Mouse (Mus musculus): Measurements from ENCODE around the gene Gm11034. TPM values are rescaled to one million over a fixed set of nuclear protein-coding genes. Genes with fewer than 3 reads are reported as not detected.

The Gm11034 gene
- total RNA-seq, 2 experiments from 2014 or later: not detected

DNA sequence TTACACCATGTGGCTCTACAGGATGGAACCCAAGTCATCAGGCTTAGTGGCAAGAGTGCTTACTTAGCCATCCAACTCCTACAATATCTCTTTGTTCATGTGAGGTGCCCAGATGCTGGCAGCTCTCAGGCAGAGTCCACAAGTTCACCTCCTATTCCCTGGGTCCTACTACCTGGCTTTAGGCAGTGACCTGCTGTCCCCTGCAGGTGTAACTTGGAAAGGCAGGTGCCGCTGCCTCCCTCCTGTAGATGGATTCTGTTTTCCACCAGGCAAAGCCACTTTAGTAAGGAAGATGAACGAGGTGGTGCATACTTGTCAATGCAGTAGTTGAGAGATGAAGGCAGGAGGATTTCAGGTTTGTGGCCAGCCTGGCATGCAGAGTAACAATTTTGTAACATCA lies 1.6 kb upstream of the Gm11034 start:
- no peak for DNase-seq (ENCODE audit: low spot score in 2 of 2)
- intact Hi-C loops (cut with DNase I): no loop called here

DNA sequence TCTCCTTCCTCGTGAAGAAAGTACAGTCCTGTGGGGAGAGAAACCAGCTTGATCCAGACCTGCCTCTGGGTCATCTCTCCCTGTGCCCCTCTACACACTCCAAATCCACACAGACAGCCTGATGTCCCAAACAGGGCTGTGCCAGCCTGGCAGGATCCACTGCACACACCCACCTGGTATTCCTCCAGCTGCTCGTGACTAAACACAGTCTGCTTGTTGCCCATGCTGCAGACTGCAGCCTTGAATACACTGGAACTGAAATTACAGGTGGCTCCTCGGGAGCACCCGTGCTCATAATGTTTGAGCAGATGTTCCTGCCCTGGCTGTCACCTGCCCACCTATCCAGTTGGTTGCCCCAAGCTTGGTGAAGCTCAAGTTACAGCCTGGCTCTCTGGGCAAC lies 685 bp downstream of the Gm11034 start, which contains the start of gene Cib3:
Cib3 (minus strand) TSS at position 87 of the 400 bp plus-strand sequence.
- DNase-seq (ENCODE audit: low spot score in 2 of 2): peak in 1 of 2 experiments; percentile 21
- intact Hi-C loops (cut with DNase I): no loop called here

DNA sequence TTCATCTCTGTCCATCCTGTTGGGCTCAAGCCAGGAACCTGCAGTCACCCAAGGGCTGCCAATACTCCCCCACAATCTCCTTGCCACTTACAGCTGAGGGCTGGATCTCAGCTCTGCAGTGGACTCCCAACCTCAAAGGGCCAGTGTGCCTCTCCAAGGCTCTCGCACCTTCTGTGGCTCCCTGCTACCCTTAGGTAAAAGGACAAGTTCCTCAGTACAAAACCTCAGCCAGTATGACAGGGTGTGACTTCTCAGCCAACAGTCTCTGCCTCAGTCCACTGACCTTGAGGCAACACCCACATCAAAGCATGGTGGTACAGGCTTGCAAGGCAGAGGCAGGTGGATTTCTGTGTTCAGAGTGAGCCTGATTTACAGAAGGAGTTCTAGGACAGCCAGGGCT lies 1.6 kb downstream of the Gm11034 start:
- DNase-seq (ENCODE audit: low spot score in 2 of 2): no peak
- intact Hi-C loops (cut with DNase I): no loop called here

DNA sequence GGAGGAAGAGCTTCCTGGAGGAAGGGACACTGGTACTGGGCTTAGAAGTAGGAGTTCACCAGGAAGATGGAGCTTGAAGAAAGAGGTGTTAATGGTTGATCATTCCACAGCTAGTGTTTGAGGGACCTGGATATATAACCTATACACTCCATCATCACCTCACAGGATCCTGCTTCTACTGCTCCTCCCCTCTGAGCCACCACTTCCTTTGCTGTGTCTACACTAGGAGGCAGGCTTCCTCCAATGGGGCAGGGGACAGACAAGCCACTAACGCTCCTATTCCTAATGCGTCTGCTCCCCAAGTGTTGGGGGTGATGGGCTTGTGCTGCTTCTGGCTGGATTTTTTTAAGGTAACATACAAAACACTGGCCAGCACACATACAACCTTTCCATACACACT lies 2.7 kb downstream of the Gm11034 start:
- intact Hi-C loops (cut with DNase I): no loop called here

DNA sequence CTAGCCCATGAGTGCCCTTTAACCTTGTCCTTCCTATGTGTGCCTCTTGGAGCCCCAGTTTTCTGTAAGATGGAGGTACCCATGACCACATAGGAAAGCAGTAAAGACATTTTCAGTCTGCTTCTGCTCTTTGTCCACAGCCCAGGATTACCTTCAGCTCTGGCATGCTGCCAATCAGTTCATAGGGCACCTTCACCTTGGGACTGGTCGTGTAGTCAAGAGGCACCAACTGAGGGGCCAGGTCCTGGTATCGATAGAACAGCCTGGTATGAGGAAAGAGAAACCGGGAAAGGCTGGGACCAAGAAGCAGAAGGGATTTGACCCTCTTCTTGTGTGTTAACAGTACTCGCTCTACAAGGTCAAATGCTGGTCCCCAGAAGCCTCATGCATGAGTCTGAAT lies 3.2 kb downstream of the Gm11034 start:
- no peak for DNase-seq (ENCODE audit: low spot score in 2 of 2)
- intact Hi-C loops (cut with DNase I): no loop called here

More for the DNA sequence above, 2.7 kb downstream of the Gm11034 start:
- no peak for DNase-seq (ENCODE audit: low spot score in 2 of 2)

DNA sequence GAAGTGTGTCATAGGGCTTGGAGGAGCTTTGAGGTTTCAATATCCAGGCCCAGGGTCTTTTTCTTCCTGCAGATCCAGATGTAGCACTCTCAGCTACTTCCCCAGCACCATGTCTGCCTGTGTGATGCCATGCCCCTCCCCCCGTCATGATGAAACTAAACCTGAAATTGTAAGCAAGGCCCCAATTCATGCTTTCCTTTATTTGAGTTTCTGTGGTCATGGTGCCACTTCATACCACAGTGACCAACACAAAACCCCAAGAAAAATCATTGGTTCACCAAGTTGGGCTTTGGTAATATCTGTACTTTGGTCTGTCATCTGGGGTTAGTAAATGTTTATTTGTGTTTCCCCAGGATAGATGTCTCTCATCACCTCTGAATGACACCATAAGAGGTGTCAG lies 4.9 kb downstream of the Gm11034 start:
- no peak for DNase-seq (ENCODE audit: low spot score in 2 of 2)
- intact Hi-C loops (cut with DNase I): no loop called here

DNA sequence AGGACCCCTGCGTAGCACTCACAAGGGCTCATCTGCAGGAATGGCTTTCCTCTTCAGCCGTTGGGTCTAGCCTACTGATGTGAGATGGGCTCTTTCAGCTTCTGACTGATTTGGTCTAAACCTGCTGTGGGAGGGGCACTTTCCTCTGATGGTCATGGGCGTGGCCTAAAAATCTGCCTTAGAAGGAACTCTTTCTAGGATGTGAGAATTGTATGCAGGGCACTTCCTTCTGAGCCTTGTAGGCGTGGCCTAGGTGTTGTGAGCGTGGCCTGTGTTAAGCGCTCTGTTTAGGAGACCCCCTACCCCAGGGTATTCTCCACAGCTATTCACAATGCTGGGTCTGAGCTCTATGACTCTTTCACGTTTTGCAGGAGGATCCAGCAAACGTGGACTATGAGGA lies 15.4 kb downstream of the Gm11034 start:
- DNase-seq (ENCODE audit: low spot score in 2 of 2): no peak
- intact Hi-C loops (cut with DNase I): no loop called here

DNA sequence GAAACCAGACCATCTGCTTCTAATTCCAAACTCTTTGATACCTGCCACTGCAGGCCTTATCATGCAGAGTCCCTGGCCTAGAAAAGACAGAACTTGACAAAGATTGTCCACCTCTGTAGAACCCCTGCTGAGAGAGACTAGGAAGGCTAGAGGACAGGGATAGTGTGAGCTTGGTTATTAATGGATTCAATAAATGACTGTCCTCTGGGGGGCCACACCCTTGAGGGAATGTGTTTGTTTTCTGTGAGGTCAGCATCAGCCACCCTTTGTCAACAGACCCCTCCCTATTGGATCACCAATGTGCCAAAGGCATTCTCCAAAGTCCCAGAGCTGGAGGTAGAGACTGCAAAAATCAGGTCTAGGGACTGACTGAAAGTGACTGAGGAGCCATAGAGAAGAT lies 21.4 kb downstream of the Gm11034 start:
- intact Hi-C loops (cut with DNase I): no loop called here
- no peak for DNase-seq (ENCODE audit: low spot score in 2 of 2)

GRCm38 (mm10) chr8:72190215-72190539 lies 23.3 kb downstream of the Gm11034 start:
- DNase-seq (ENCODE audit: low spot score in 2 of 2): no peak

DNA sequence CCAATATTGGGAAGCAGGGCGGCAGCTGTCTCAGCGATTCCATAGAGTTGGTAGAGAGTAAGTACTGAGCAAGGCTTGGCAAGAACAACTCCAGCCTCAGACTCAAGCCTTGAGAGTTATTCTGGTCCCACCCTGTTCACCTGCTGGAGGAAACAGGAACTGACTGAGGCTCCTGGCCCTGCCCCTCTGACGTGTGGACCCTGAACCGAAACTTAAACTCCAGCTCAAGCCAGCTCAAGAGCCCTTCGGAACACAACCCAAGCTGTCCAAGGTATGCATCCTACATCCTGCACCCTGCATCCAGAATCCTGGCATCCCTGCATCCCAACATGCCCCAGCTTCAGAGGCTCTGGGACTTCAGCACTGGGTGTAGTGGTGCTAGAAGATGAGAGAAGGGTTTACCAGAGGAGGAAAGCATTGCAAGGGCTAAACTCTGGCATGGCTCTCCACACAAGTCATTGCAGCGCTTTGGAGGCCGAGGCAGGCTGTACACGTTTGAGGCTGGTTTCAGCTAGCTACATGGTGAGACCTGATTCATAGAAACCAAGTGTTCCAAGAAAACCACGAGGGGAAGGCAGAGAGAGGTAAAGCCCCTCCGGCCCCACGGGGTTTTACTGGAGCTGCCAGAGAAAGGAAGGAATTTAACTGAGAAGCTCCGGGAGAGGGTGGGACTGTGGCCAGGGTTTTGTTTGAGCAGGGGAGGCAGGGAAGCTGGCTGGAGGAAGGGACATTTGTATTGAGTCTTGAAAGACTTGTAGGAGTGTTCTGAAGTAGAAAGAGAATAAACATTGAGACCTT lies 23.8 kb downstream of the Gm11034 start, which contains the start of gene Hsh2d:
Hsh2d (plus strand) TSS at position 222 of the 798 bp plus-strand sequence.
- intact Hi-C loops (cut with DNase I): no loop called here
- DNase-seq (ENCODE audit: low spot score in 2 of 2): no peak

More at GRCm38 (mm10) chr8:72190215-72190539, 23.3 kb downstream of the Gm11034 start:
- intact Hi-C loops (cut with DNase I): no loop called here

DNA sequence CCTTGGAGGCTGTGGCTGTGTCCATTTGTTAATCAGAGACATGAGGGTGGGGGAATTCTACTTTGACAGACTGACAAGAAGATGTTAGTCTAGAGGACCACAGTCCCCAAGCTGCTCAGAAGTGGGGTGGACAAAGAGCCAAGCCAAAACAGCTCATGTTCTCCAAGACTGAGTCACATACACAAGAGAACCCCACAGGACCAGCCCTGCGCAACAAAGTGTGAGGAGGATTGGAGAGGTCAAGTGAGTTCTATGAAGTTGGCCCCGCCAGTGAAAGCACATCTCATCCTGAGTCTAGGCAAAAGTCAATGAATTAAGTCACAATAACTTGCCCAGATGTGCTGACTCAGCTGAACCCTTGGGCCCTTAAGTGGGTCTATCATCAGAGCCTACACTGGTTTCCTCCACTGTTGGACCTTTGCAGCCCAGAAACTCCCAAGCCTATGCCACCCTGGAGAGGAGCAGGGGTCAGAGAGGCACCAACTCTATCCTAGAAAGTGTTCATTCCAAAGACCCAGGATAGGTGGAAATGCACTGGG lies 25.6 kb downstream of the Gm11034 start:
- intact Hi-C loops (cut with DNase I): no loop called here
- DNase-seq (ENCODE audit: low spot score in 2 of 2): no peak

DNA sequence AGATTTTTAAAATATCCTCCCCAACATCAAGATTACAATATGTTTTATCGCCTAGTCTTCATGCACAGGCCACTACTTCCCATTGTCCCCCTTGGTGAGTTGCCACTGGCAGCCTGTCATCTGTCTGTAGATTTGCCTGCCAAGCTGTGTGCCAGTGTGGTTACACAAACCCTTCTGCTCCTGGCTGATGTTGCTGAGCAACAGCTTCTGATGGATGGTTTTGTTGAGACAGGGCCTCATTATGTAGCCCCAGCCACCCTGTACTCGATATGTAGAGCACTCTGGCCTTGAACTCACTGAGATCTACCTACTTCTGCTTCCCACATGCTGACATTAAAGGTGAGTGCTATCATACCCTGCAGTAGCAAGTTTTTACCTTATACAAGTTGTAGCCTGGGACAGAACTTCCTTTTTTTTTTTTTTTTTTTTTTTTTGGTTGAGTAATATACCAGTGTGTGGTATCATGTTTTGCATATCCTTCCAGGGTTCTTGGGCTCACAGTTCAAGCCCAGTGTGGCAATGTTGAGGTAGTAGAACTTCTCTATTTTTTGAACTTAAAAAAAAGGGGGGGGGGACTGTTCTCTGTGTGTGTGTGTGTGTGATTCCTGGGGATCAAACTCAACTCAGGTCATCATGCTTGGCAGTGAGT lies 29.8 kb downstream of the Gm11034 start:
- DNase-seq (ENCODE audit: low spot score in 2 of 2): no peak
- intact Hi-C loops (cut with DNase I): no loop called here

DNA sequence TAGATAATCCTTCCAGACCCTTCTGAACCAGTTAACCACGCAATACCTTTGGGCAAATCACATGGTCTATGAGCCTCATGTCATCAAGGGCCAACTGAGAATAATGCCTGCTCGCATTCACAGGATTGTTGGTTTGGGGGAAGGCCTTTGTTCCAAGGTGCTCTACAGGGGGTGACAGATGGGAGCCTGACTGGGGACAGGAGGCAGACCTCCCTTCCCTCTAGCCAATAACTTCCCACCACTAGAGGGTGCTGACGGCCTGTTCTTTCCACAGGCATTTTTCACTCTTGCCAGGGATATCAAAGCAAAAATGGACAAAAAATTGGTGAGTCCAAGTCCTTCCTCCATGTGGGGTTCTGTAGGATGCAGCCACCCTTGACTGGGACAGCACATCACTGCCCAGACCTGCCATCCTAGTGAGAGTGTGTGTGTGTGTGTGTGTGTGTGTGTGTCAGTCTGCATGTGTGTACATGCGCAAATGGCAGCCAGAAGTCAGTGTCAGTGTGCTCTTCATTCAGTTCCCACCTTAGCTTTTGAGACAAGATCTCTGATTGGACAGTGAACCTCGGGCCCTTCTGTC lies 36.0 kb downstream of the Gm11034 start:
- peak; percentile 55 to 60 for DNase-seq (ENCODE audit: low spot score in 2 of 2)
- intact Hi-C loops (cut with DNase I): loop anchor here (5.0 kb wide), 1 partner anchor 190 kb away; no protein-coding TSS in a partner anchor

- no peak for DNase-seq (ENCODE audit: low spot score in 2 of 2)
- intact Hi-C loops (cut with DNase I): no loop called here
Measured at GRCm38 (mm10) chr8:72169681-72170249, 43.7 kb downstream of the Gm11034 start.

DNA sequence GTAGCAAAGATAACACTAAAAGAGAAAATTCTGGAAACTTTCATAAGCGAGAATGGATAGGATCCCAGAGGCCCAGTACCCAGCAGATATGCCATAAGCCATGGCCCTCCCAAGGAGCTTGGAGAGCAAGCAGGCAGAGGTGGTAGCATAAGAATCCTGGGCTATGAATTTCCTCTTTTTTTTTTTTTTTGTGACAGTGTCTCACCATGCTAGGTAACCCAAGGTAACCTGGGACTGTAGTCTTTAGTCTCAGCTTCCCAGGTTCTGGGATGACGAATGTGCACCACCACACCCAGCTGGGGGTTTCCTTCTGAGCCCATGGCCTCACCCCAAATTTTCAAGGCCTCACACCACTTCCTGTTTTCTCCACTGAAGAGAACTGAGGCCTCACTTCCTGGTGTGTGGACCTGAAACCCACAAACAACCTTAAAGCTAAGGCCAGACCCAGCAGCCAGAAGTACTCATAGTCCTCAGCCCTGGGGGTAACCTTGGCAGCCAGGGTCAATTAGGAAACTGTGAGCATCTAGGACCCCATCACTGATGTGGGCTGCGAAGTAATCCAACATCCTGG lies 44.3 kb downstream of the Gm11034 start:
- DNase-seq (ENCODE audit: low spot score in 2 of 2): no peak
- intact Hi-C loops (cut with DNase I): no loop called here

Other genes starting within 250 kb of the Gm11034 start
- not detected for gene Cyp4f18, start 204.0 kb downstream of the Gm11034 start, total RNA-seq (2021)
- not detected for gene Olfr372, start 172.4 kb downstream of the Gm11034 start, total RNA-seq (2021)
- not detected for gene Olfr373, start 130.5 kb downstream of the Gm11034 start, total RNA-seq (2021)
- not detected for gene Olfr374, start 106.6 kb downstream of the Gm11034 start, total RNA-seq (2021)
- gene Tpm4, start 78.7 kb downstream of the Gm11034 start, total RNA-seq (2021): 10 to 100 TPM; 24.4 to 28.2 TPM
- 10 to 100 TPM; 35.0 to 47.6 TPM for gene Rab8a, start 52.4 kb downstream of the Gm11034 start, total RNA-seq (2021)
- gene Hsh2d, start 24.0 kb downstream of the Gm11034 start, total RNA-seq (2021): not detected
- gene Cib3, start 799 bp downstream of the Gm11034 start, total RNA-seq (2021): not detected
- 10 to 100 TPM; 57.2 to 59.3 TPM for gene Fam32a, start 6.1 kb upstream of the Gm11034 start, total RNA-seq (2021)
- 10 to 100 TPM; 75.3 to 84.9 TPM for gene Ap1m1, start 26.4 kb upstream of the Gm11034 start, total RNA-seq (2021)
- gene Gm10282, start 91.6 kb upstream of the Gm11034 start, total RNA-seq (2021): 1 to 10 TPM; 5.2 to 6.4 TPM
- gene Klf2, start 105.4 kb upstream of the Gm11034 start, total RNA-seq (2021): 10 to 100 TPM; 13.5 to 22.2 TPM
- gene Eps15l1, start 207.8 kb upstream of the Gm11034 start, total RNA-seq (2021): 10 to 100 TPM; 60.0 to 75.6 TPM
- gene Calr3, start 230.2 kb upstream of the Gm11034 start, total RNA-seq (2021): under 1 TPM; 0.61 to 0.81 TPM
- gene 1700030K09Rik, start 230.2 kb upstream of the Gm11034 start, total RNA-seq (2021): 10 to 100 TPM; 10.3 to 15.1 TPM